Mouse (Mus musculus): Measurements from ENCODE around the gene Syn1.

Syn1 gene

GRCm38 (mm10) chrX:20862105-20863065, 58.4 kb downstream of the Syn1 start:
- no peak for DNase-seq (ENCODE audit: extremely low spot score)

- no peak for DNase-seq (ENCODE audit: extremely low spot score)
Observed at GRCm38 (mm10) chrX:20861453-20862104, 59.2 kb downstream of the Syn1 start.

- DNase-seq (ENCODE audit: extremely low spot score): no peak
Observed at GRCm38 (mm10) chrX:20853794-20854193, 67.0 kb downstream of the Syn1 start.

GRCm38 (mm10) chrX:20848256-20848984, 72.4 kb downstream of the Syn1 start:
- DNase-seq (ENCODE audit: extremely low spot score): peak; percentile 88

- no peak for DNase-seq (ENCODE audit: extremely low spot score)
Observed at GRCm38 (mm10) chrX:20847816-20848215, 73.0 kb downstream of the Syn1 start.

GRCm38 (mm10) chrX:20847232-20847631, 73.6 kb downstream of the Syn1 start:
- no peak for DNase-seq (ENCODE audit: extremely low spot score)

GRCm38 (mm10) chrX:20828934-20829333, 91.9 kb downstream of the Syn1 start:
- peak; percentile 24 for DNase-seq (ENCODE audit: extremely low spot score)

GRCm38 (mm10) chrX:20819708-20820426, 100.9 kb downstream of the Syn1 start:
- DNase-seq (ENCODE audit: extremely low spot score): peak; percentile 8

GRCm38 (mm10) chrX:20819204-20819628, 101.6 kb downstream of the Syn1 start:
- peak; percentile 63 for DNase-seq (ENCODE audit: extremely low spot score)

- DNase-seq (ENCODE audit: extremely low spot score): no peak
Observed at GRCm38 (mm10) chrX:20816974-20817373, 103.8 kb downstream of the Syn1 start.

Data from embryo, embryonic 9.5 days (tissue).